Mouse (Mus musculus) thymus, postnatal 10 days (tissue): ENCODE measurements around the gene Hist1h4d.

Source experiments
- DNase-seq, 2 experiments: peaks; one replicate each; pipeline ENCODE4 v3.0.0; 2021; ENCODE audit warnings: low spot score in 2 of 2

Gene Hist1h4d

DNA sequence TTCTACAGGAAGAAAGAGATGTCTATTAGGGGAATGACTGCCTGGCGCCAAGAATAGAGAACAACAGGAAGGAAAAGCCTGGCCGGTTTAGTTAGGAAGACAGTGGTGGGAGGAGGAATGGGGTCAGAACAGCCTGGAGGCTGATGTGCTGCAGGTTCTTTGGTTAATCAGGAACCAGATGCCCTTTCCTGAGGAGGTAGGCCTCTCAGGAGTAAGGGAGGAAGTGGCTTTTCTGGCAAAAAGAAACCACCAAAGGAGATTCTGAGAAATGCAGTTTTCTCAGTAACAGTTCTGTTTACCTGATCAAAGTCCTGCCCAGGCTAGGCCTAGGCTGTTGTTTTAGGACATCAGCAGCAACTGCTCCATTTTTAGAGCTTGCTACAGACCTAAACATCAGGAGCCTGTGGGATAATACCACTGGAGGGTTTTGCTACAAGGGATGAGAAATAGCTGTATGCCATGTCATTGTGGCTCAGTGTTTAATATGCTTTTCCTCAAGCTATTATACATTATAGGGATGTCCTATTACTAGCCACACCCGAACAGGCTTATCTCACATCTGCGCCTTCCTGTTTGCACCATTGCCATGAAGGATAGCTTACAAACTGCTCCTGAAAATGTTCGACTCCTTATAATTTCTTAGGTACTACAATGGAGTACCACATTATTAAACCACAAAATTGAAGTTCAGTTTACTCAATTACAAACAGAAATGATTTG, 11.8 kb downstream of the Hist1h4d start:
- no peak for DNase-seq

DNA sequence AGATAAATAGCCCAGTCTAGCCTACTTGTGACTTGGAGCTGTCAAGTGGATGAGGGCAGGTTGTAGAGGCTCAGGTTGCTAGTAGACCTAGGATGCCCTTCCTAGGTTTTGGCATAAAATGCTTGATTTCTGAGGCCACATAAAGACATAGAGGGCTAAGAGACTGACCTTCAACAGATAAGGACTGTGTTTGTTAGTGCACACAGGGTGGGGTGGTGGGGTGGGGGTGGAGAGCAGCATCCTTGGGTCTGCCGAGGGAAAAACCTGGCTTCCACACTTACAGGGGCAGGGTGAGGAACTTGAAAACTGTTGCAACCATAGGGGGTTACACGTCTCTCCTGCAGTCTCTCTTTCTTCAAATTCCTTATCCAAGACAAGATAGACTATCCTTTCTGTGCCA, 13.8 kb downstream of the Hist1h4d start:
- no peak for DNase-seq

DNA sequence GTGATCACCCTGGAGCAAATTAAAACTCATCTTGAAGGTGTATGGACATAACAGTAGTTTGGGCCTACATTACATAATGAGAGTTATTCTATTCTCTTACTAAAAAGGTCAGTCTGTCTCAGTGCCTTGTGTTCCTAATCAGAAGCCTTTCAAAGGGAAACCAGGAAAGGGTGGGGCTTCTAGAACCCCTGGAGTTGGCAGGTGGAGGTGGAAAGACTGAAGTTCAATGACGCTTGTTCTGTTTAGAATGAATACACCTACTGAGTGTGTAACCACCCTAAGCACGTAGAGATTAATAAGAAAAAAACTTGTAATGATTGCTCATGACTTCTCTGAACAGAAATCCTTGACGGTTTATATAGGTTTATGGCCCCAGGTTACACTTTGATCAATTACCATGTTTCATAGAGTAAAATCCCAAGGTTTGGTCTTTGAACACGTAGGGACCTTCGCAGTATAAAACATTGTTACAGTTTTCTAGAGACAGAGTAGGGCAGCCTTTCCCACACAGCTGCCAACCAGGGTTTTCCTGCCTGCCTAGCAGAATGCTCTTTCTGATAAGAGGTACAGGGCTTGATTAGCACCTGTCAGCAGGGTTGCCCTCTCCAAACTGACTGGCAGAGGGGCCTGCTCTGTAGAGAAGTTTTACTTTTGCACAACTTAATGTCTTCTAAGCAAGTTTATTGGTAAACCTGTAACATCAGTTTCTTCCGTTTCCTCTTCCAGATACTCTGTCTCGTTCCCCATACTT, 14.4 kb downstream of the Hist1h4d start:
- DNase-seq, result no peak

DNA sequence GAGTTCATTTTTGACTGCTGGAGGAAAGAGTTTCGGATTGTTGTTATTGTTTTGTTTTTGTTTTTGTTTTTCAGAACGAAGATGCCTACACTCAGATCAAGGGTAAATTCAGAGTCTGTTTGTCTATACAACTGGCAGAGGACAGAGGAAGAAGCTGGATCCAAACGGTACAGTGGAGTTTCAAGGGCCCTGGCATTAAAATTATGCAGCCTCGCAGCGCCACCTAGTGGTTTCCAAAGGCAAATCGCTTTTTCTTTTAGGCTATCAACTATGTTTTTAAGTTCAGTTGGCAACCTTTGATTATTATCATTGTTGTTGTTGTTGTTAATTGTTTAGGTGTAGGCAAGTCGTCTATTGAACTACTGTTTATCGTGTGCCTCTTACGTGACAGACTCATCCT, 16.6 kb downstream of the Hist1h4d start:
- DNase-seq, result peak; percentile 57 to 86

DNA sequence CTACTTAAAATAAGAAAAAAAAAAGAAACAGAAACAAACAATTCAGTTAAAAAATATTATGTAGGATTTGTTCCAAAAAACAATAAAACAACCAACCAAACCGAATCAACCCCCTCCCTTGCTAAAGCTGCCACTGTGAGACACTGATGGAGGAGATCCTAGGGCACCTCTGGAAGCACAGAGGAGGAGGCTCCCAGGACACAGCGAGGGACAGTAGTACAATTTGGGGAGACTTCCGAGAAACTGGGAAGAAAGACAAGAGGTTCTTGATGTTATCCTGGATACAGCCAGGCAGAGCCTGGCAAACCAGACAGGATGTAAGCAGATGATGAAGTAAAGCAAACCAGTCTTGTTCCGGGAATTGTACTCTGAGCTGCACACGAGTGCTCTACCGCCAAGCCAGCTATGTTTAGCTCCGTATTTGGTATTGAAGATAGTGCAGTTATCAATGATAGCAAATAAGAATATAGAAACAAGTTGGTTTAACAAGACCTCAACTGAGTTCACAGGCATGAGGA, 21.8 kb downstream of the Hist1h4d start:
- no peak for DNase-seq

DNA sequence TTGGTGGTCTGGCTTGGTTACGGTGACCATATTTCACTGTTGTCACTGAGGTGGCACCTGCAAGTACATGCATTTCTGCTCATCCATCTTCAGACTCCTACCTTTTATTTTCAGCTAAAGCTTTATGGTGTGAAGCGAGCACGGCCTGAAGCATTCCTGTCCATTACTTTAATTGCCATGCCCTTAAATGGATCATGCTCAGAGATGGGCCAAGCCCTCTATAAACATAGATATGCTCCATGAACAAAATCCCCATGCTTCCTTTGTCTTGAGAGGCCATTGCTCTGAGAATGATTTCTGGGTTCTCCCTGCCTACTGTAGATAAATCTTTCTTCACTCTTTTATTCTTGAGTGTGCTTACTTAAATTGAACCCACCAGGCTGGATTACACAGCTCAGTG, 23.1 kb downstream of the Hist1h4d start:
- no peak for DNase-seq

DNA sequence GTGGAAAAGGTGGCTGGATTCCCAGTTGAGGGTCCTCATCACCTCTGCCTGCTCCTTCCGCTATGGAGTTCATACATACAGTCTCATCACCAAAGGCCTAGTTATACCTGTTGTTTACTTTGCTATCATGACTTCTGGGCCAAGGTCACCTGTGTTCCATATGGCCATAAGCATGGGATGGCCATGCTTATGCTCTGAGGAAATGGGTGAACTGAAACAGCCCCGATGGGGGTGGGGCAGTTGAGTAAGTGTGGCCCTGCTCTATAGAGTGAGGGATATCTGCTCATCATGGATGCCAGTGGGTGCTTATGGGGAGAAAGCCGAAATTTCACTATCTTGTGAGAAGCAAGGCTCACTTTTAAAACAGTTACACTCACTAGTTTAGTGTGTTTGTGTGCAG, 23.7 kb downstream of the Hist1h4d start:
- DNase-seq, result no peak

DNA sequence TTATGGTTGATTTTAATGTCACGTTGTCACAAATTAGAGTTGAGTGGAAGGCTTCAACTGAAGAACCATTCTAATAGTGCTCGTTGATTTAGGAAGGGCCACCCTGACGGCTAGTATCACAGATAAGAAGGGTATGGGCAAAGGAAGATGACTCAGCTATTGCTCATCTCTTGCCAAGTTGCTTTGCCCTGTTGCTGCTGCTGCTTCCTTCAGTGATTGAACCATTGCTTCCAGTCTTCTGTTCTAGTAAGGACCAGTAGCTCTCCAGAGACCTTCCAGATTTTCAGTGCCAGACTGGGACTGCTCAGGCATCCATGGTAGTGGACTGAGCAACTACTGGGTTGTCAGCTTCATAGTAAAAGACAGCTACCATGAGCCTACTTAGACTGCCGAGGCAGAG, 27.8 kb downstream of the Hist1h4d start:
- DNase-seq, result no peak

DNA sequence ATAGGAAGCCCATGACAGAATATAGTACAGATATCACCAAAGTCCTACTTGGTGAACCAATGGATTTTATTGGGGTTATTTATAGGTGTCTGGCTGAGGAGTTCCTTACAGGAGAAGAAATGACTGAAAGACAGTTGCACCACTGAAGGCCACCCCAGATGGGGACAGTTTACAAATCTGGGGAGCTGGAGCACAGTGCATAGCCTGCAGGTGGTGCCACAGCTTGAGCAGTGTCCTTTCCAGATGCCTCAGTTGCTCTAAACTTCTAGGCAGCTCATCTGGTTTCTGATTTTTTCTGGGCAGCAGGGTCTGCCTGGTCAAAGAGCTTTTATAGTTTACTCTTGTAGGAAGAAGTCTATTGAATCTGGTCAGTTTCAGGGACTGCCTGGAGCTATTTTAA, 28.4 kb downstream of the Hist1h4d start:
- no peak for DNase-seq

DNA sequence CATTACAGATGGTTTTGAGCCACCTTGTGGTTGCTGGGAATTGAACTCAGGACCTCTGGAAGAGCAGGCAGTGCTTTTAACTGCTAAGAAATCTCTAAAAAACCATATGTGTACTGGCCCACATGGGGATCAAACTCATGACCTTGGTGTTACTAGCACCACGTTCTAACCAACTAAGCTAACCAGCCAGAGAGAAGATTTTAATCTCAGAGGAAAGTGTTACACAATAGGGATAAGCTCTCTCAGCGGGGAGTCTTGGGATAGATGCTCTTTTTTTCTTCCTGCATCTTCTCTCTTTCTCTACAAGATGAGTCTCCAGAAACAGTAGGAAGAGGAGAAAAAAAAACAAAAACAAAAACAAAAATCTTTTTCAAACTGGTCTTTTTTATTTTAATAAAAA, 29.0 kb downstream of the Hist1h4d start:
- no peak for DNase-seq

DNA sequence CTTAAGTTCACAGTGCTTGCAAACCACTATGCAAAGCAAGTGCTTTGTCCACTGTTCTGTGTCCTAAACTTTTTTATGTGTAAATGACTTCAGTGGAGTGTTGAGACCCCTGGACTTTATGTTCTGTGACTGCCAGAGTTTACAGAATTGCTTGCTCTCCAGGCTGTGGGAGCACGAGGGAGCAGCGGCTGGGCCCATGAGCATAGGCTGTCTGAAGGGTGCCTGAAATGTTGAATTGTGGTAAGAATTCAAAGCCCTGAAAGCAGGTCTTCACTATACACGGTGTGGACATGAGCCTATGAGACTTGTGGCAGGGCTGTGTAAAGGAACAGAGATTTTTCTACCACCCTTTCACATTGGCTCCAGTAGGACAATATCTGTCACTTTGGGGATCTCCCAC, 30.2 kb downstream of the Hist1h4d start:
- no peak for DNase-seq

DNA sequence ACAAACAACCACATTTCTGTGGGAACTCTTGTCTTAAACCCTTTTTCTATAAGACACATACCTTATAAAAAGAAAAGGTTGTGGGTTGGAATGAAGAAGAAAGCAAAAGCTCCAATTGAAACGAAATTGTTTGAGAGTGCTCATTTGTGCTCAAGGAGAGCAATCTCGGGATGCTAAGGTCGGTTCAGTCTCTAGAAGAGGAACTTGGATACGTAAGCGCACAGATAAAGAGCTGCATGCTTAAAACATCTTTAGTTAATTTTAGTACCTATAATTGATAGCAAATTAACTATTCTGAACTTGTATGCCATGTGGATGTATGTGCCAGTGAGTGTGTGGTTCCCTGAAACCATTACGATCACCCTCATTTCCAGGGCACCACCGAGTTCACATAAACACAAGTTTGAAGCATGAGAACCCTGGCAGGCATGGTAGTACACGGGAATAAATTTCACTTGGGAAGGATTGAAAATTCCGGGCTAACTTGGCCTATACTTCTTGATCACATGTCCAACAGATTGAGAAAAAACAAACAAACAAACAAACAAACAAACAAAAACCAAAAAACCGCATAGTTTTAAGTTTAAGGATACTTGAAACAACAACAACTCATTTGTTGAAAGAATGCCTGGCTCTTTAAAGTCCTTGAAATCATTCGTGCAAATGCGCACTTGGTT, 38.8 kb downstream of the Hist1h4d start:
- DNase-seq, result no peak

DNA sequence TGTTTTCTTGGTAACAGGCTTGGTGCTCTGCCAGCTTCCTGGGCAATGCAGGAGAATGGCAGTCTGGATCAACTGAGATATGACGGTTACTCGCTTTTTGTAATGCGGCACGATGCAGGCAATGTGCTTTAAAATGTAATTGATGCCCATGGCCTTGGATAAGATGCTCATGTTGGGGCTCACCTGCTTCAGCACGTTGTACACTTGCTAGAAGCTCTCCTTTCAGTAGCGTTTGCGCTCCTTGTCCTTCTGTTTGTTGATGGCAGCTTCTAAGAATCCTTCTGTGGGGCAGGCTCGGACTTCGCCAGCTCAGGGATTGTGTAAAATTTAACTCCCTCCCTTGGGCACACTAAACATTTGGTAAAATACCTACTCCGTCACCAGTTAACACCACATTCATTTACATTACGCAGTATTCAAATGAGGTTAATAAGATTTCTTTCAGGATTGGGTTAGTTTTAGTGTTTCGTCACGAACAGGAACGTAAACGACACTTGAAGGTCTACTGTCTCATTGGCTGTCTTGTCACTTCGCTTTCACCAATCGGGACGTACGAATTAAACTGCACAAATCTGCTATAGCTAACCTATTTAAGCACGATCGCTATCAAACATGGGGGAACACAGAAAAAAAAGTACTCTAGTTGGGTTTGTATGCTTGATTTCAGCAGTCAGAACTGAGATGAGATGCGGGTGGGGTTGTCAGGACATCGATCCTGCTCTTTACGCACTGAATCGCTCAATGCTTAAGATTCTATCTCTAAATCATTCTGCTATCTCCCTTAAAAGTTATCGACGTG, 39.5 kb downstream of the Hist1h4d start, which contains the start of gene Hist1h2be:
Gene Hist1h2be (minus strand): TSS at position 392 of the 799 bp plus-strand sequence.
- DNase-seq, result peak; percentile 57 to 63

DNA sequence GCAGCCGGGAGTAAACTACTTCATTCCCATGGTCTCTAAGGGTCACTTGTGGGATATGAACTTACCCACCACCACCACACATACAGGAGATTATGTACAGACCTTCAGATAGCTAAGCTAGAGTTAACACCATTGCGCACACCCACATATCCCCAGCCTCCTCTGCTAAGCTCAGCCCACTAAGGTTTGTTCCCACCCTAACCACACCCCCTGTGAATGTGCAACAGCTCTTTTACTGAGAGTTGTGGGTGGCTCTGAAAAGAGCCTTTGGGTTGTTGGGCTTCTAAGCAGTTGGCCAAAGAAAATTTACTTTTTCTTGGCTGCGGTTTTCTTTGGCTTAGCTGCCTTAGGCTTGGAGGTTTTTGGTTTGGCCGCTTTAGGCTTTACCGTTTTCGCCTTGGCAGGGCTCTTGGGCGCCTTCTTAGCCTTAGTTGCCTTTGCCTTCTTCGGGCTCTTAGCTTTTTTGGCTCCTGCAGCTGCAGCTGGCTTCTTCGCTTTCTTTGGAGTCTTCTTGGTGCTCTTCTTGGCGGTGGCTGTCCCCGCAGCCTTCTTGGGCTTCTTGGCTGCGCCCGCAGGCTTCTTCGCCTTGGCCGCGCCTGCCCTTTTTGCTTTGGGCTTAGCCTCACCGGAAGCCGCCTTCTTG, 40.3 kb downstream of the Hist1h4d start:
- DNase-seq, result peak; percentile 65 to 67

DNA sequence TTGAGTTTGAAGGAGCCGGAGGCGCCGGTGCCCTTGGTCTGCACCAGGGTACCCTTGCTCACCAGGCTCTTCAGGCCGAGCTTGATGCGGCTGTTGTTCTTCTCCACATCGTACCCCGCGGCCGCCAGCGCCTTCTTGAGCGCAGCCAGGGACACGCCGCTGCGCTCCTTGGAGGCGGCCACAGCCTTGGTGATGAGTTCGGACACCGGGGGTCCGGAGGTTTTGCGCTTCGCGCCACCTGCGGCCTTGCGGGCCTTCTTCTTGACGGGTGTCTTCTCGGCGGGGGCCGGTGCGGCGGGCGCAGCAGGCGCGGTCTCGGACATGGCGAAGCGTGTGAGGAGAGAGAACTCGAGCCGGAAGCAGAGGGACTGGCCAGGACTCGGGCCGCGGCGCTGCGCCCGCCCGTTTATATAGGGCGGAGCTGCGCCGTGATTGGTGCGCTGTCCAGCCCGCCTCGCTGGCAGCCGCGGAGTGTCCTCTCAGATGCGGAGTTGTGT, 40.8 kb downstream of the Hist1h4d start, which contains the start of gene Hist1h1e:
Gene Hist1h1e (minus strand): TSS at position 384 of the 497 bp plus-strand sequence.
- DNase-seq, result peak; percentile 87

DNA sequence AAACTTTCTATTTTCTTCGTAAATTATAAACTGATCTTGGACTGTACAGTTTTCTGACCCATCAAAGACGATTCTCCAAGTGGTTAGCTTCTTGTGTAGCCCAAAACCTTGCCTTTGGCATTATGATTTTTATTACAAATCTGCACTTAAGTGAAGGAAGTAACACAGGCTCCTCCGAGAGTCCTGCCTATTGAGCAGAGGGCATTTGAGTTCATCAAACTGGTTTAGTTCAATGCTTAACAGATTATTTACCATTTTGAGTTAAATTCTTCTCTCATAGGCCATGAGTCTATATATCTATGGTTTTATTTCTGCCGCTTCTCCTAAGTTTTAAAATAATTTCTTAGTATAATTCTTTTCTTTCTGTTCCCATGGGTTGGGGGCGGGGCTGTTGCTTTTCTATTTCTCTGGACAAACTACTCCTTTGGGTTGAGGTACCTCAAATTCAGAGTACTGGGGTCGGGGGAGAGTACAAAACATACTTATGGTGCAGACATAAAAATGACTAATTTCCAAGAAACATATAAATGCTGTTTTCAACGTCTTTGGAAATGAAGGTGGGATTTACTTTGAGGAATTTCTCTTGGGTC, 41.6 kb downstream of the Hist1h4d start:
- DNase-seq, result peak in 1 of 2 experiments; percentile 22

DNA sequence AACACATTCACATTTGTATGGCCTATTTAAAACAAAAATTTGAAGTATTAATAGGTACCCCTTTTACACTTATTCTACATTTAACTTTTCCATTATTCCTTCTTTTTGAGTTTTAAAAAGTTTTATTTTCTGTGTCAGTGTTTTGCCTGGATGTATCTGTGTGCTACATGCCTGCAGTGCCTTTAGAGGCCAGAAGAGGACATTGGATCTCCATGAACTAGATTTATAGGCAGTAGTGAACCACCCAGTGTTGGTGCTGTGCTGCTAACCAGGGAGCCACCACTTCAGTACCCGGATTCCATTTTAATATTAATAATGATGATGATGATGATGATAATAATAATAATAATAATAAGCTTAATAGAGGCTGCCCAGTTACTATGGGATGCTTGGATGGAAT, 49.3 kb downstream of the Hist1h4d start:
- peak in 1 of 2 experiments; percentile 15 for DNase-seq
